Mouse (Mus musculus) megakaryocyte progenitor cell, adult 5-6 weeks (primary cell): ENCODE measurements at regions not wholly inside any gene's neighbourhood (a gene's known extent, or its start where the extent isn't known, plus 50 kb on each side); places are given as distances from the start of the nearest gene placed in this dataset.

Experiments used
- ATAC-seq: replicated peaks from 2 replicates; pipeline ENCODE4 v1.8.0; 2016; ENCODE audit warnings: mild to moderate bottlenecking, moderate TSS enrichment, inconsistent platforms; ENCODE audit not compliant: poor library complexity

GRCm38 (mm10) chr2:48617141-48617699 lies 196.7 kb upstream of the Acvr2a start:
- peak; percentile 42 for ATAC-seq

GRCm38 (mm10) chr2:48619042-48619441 lies 194.9 kb upstream of the Acvr2a start:
- ATAC-seq = 0 out of 2 replicates have a peak, but pooled peaks have one; percentile 7

DNA sequence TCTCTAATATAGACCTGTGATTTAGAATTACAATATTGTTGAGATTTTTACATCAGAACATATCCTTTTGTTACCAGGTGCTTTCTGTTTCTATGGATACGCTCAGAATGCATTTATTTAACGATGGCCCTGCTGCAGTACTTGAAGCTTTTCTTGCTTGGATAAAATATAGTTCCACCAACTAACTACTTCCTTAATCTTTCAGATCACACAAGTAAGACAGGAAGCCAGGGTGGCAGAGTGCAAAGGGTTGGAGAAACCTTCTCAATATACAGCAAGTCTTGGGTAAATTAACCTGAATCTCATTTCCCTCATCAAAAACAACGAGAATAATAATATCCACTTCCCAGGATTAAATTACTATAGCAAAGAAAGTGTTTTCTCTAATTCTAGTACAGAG lies 193.1 kb upstream of the Acvr2a start:
- peak; percentile 43; the same call in 1 of the 2 replicates for ATAC-seq

- ATAC-seq = no peak
Measured at GRCm38 (mm10) chr2:48622316-48622715, 191.6 kb upstream of the Acvr2a start.

GRCm38 (mm10) chr2:48624040-48624439 lies 189.9 kb upstream of the Acvr2a start:
- ATAC-seq = no peak

GRCm38 (mm10) chr2:48624461-48624860 lies 189.4 kb upstream of the Acvr2a start:
- ATAC-seq = no peak

- ATAC-seq = no peak
Measured at GRCm38 (mm10) chr2:48627011-48627410, 186.9 kb upstream of the Acvr2a start.

- ATAC-seq = no peak
Measured at GRCm38 (mm10) chr2:48629106-48630050, 184.5 kb upstream of the Acvr2a start.

- ATAC-seq = no peak
Measured at GRCm38 (mm10) chr2:48634456-48635174, 179.3 kb upstream of the Acvr2a start.

GRCm38 (mm10) chr2:48636108-48636507 lies 177.8 kb upstream of the Acvr2a start:
- ATAC-seq = no peak

- ATAC-seq = peak; percentile 69
Measured at GRCm38 (mm10) chr2:48644114-48644513, 169.8 kb upstream of the Acvr2a start.

DNA sequence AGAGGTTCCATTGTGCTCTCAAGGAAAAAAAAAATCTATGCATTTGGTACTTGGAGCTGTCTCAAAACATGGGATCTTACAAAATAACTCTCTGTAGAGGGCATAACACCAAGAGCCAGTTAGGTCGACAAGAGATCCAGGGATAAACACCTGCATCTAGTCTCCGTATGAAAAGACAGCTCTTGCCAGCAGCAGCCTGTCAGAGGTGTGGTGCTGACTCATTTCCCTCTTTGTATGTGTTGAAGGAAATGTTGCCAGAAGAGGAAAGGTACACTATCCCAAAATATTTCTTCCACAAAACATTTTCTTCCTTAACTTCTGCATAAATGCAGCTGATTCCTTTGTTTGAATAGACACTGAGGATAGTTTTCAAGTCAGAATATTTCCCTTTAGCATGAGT lies 163.6 kb upstream of the Acvr2a start:
- no peak for ATAC-seq

DNA sequence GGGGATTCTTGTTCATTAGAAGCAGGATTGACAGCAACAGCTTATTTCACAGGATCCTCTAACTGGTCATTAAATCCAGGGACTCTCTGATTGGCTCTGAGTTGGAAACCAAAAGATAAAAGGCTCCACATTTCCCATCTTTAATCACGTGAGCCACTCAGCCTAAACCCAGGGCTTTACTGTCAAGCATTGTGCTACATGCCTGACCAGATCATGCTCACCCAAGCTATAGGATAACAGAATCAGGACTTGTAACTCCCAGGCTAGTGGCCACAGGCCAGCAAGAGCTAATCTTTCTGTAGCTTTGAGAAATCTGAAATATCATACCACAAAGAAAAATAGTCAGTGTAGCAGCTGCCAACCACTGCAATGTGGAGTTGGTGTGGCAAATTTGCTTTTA lies 152.7 kb upstream of the Acvr2a start:
- ATAC-seq = no peak

GRCm38 (mm10) chr2:48665103-48665502 lies 148.8 kb upstream of the Acvr2a start:
- no peak for ATAC-seq

- ATAC-seq = peak; percentile 78
Measured at GRCm38 (mm10) chr2:48689098-48689497, 124.8 kb upstream of the Acvr2a start.

DNA sequence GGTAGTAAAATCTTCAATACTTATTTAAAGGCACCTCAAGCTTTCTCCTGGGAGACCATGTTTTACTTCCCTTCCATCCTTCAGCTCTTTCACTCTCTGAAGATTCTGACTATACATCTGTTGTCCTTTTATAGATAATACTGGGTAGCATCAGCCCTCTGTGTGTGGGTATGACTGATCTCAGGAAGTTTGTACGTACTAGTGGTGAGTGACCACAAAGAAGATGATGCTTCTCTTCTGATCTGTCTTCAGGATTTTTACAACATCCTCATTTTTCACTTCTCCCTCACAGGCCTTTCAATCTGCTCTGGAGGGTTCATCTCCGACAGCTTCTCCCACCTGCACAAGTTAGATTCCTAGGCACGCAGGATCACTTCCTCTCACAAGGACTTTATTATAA lies 119.4 kb upstream of the Acvr2a start:
- peak; percentile 77 for ATAC-seq

DNA sequence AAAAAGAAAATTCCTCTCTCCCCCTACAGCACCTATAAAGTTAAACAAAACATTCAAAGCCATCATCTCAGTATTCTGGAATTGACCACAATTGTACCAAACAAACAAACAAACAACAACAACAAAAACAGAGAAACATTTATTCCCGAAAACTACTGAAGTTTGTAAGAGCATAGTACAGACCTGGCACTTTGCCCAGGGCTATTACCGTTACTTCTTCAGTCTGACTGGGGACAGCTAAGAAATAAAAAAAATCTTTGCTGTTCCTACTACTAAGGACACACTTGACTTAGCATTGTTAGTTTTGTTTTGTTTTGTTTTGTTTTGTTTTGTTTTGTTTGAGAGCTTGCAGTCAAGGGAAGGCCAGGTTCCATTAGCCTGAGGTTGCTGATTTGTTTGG lies 113.0 kb upstream of the Acvr2a start:
- ATAC-seq = no peak

- no peak for ATAC-seq
Measured at GRCm38 (mm10) chr2:48705103-48705804, 108.7 kb upstream of the Acvr2a start.

GRCm38 (mm10) chr2:48705805-48706150 lies 108.1 kb upstream of the Acvr2a start:
- ATAC-seq = no peak

DNA sequence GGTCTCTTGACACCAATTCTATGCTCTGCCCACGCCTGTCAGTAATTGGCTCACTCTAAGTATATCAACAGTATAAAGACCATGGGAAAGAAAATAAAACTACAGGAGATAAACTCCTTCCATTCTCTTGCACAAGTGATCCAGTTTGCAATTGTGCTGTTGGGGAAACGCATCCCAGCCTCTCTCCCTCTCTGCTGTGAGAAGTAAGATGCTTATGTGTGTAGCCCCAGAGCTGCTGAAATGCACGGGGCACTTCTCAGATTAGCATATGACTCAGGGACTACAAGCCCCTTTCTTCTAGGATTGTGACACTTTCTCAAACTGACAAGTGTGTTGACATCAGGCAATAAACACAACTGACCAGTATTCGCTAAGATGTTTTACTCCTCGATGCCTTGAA lies 107.7 kb upstream of the Acvr2a start:
- 0 out of 2 replicates have a peak, but pooled peaks have one; percentile 31 for ATAC-seq

GRCm38 (mm10) chr2:48716206-48716605 lies 97.7 kb upstream of the Acvr2a start:
- ATAC-seq = peak; percentile 78
